Mouse (Mus musculus) hematopoietic stem cell, adult 5-6 weeks (primary cell): Measurements from ENCODE around the gene Polr2f. TPM values are rescaled to one million over a fixed set of nuclear protein-coding genes. Genes with fewer than 3 reads are reported as not detected.

Experiments used
- ATAC-seq, 2 experiments: fragments of 125-278 bp in 1 of 2; replicated peaks in 1 of 2; 2 replicates each; pipeline ENCODE4 v1.8.0; 2016 to 2017; ENCODE audit warnings: inconsistent platforms in 2 of 2, mild to moderate bottlenecking in 2 of 2, moderate number of reproducible peaks in 2 of 2, low read depth in 1 of 2, moderate TSS enrichment in 1 of 2; ENCODE audit not compliant: low FRiP score in 2 of 2, poor library complexity in 2 of 2, severe bottlenecking in 2 of 2, insufficient read depth in 1 of 2, low TSS enrichment in 1 of 2
- total RNA-seq: library from RNA; stranded (forward); fragments of 172-1452, 232-1000 nt; gene quantifications from 2 replicates; pipeline ENCODE4 v1.2.3, GENCODE M21; 2017

Polr2f gene
- total RNA-seq = 42.5 and 72.2 TPM in 2 replicates

DNA sequence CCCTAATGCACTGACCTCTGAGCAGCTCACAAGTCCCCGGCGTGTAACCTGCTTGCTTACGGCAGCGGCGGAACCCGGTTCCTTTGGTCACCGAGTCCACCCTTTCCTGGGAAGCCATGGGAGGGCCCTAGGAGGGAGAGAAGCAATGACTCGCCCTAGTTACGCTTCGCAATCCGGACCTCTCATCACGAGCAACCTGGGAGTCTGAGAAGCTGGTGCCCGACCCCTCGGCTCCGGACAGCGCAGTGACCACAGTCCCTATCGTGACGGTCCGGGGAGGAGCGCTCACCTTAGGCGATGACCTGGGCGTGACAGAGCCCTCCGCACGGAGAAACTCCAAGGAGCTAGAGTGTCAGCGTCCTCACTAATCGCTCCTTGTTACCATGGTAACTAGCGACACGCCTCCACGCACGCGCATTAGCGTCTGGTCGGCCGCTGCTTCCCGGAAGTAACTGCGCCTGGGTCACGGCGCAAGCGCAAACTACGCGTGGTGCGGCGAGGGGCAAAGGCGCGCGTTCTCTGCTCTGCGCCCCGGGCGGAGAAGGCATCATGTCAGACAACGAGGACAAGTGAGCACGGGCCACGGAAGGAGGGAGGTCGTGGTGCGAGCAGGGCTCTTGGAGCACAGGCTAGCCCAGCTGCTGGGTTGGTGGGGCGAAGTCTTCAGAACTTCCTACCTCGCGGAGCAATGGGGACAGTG lies at the start of gene Polr2f, which contains the start of gene 1700088E04Rik:
Gene Polr2f (plus strand): TSS at position 144 of the 700 bp plus-strand sequence.
Gene 1700088E04Rik (minus strand): TSS at position 388 of the 700 bp plus-strand sequence.
- peak; percentile 91 to 98 for ATAC-seq

DNA sequence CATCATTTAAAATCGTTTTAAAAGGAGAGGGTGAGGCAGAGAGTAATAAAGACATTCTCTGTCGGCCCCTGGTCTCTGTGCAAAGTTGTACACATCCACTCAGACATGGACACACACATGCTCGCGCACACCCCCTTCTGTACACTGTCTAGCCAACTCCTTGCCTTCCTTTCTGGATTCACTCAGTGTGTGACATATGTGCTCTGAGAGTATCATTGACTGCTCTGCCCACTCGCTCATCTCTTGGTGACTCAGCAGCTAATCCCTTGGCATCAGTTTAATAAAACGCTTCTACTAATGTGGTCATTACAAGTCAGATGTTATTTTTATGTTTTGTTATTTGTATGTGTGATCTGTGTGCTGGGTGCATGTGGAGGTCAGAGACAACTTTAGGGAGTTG lies 48.5 kb upstream of the Polr2f start:
- no peak for ATAC-seq

- no peak for ATAC-seq
These were observed 47.5 kb upstream of the Polr2f start for GRCm38 (mm10) chr15:79093083-79093839.

- ATAC-seq = no peak
These were observed 45.3 kb upstream of the Polr2f start for GRCm38 (mm10) chr15:79095483-79095882.

DNA sequence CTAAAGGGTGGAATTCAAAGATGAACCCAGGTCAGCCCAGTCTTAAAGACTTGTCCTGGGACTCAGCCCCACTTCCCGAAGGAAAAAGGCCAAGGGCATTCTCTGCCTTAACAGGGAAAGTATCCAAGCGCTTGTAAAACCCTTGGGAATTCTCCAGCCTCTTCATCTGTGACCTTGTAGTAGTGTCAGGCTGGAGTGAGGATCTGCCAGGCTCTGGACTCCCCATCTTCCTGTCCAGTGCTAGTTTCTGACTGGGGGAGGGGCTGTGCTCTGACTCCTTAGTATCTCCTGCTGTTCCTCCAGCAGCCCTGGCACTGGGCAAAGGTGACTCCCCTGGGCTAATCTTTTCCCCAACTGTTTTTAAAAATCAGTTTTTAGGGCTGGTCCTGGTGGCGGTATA lies 44.3 kb upstream of the Polr2f start:
- no peak for ATAC-seq

- no peak for ATAC-seq
These were observed 43.7 kb upstream of the Polr2f start for GRCm38 (mm10) chr15:79097135-79097534.

GRCm38 (mm10) chr15:79097611-79098025 lies 43.2 kb upstream of the Polr2f start:
- ATAC-seq = no peak

DNA sequence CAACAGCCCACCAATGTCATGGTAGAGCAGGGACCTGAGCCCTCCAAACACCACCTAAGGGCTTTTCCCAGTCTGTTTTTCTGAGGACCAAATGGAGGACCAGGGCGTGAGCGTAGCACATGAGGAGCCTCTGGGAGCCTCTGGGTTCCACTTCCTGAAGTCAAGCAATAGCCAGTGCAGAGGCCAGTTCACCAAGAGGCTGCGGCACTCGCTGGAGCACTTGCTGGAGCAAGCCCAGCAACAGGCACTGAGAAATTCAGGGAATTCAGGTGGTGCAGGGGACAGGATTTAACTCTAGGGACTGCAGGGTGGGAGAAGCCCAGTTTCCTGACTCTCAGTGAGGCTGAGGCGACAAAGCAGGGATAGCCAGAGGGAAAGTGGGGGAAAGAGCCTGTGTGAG lies 42.6 kb upstream of the Polr2f start:
- no peak for ATAC-seq

GRCm38 (mm10) chr15:79098868-79099267 lies 41.9 kb upstream of the Polr2f start:
- ATAC-seq = no peak; a peak in 1 of 4 replicates

DNA sequence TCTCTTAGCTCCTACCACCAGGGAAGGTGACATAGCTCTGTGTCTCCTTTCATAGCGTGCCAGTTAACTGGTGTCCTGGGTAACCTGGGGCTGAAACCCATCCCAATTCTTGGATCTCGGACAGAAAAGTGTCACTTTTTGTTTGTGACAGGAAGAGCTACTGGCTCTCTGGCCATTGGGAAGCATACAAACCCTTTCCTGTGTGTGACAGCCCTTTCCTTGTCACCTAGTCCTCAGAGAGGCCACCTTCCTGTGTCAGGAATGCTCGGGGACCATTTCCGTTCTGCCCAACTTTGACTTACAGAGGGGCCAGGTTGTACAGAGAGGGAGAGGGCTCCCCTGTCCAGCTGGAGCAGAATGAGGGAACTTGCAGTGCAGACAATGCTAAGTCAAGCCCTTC lies 41.4 kb upstream of the Polr2f start:
- ATAC-seq = no peak

DNA sequence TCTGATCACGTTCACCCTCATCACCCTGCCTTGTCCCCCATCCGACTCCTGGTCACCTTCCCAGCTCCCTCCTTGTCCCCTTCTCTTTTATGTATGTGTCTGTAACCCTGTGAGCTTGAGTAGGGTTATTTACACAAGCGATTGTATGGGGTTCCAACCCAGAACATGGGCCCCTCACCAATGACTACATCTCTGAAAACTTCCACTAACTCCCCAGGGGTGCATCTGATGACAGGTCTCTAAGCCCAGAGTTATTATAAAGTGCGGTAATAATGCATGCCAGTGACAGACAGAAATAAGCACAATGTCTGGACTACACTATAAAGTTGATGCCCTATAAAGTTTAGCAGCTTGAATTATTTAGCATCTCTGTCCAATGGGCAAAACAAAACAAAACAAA lies 40.4 kb upstream of the Polr2f start:
- ATAC-seq = no peak

GRCm38 (mm10) chr15:79101531-79101930 lies 39.3 kb upstream of the Polr2f start:
- ATAC-seq = no peak

DNA sequence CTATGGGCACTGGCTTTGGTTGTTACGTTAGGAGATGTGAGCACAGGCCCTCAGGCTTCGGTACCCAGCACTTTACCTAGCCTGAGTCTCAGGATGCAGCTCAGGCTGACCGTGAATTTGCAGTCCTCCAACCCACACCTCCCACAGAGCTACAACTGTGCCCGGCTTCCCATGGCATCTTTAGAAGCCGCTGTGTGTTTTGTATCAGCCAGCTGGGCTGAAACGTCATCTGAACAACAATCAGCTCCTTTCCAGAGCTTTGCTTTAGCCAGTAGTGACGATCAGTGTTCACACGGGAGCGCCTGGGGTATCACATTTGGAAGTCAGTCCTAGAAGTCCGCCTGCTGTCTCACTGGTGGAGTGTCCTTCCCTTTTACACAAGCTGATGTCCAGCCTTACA lies 37.5 kb upstream of the Polr2f start:
- ATAC-seq = no peak

GRCm38 (mm10) chr15:79105804-79106203 lies 35.0 kb upstream of the Polr2f start:
- ATAC-seq = no peak

DNA sequence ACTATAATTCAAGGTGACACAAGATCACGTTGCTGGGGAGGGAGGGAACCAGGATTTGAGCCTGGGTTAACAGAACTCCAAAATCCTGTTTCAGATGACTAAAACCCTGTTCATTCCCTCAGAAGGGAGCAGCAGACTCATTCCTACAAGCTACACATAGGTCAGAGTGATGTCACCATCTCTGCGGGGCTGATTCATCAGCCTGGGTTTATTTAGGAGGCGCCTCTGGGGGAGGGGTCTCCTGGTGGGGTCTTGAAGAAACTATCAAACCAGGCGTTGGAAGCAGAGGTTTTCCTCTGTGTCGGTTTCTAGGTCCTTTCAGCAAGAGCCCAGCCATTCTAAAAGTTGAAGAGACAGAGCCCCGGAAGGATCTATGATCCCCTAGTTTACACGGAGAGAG lies 32.8 kb upstream of the Polr2f start:
- ATAC-seq = no peak

DNA sequence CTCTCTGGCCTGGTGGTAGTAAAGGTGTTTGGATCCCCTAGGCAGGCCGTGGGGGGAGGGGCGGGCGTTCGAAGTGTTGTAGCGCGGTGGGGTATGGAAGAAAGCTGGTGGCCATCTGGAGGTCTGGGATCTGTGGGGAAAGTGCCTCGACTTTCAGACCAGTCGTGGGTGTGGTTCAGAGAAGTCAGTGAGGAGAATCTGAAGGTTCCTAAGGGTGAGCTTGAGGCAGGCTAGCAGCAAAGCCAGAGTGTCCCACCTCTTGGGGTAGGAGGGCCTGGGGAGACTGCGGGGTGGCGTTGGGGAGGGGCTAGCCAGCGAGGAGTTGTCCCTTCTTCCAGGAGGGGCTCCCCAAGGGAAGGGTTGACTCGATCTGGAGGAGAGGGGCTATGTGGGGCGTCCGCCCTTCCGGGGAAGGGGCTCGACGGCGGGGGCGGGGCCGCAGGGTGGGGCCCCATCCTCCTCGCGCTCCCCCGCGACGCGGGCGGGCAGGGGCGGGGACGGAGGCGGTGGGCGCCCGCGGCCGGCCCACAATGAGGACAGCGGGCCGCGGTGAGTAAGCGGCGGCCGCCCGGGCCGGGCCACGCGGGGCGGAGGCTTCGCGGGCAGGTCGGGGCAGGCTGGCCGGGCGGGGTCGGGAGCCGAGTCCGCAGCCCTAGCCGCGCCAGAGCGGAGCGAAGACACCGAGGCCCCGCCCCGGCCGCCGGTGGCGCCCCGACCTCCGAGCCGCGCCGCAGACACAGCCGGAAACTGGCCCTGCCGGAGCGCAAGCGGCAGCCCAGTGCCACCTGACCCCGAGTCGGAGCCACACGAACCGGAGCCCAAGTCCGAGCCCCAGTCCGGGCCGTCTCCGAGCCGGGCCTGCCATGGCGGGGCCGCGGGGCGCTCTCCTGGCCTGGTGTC lies 32.1 kb upstream of the Polr2f start, which contains the start of gene Micall1:
Gene Micall1 (plus strand): TSS at position 478 of the 900 bp plus-strand sequence.
- ATAC-seq = peak; percentile 20 to 41; a peak in 2 of 4 replicates

GRCm38 (mm10) chr15:79109321-79109934 lies 31.4 kb upstream of the Polr2f start:
- ATAC-seq = peak in 1 of 2 experiments; percentile 36; a peak in 3 of 4 replicates
